Mouse (Mus musculus) erythroblast, adult 5-6 weeks (primary cell): ENCODE data around the gene Gm5294. TPM values are rescaled to one million over a fixed set of nuclear protein-coding genes. Genes with fewer than 3 reads are reported as not detected.

Experiments
- ATAC-seq: replicated peaks from 2 replicates; pipeline ENCODE4 v1.8.0; 2016; ENCODE audit warnings: moderate number of reproducible peaks, mild to moderate bottlenecking, moderate TSS enrichment, inconsistent platforms; ENCODE audit not compliant: poor library complexity, low FRiP score, severe bottlenecking
- total RNA-seq, 2 experiments: library from RNA; stranded (forward) in 1 of 2; stranded (reverse) in 1 of 2; fragments of 150-400 nt in 1 of 2; fragments of 200-764, 138-1000 nt in 1 of 2; gene quantifications; 2 replicates each; pipeline versions ENCODE4 v1.2.3 to v1.2.4; 2015 to 2017; ENCODE audit warnings: low replicate concordance in 2 of 2

Gene Gm5294
- not detected in 2 replicates for total RNA-seq (2015; ENCODE audit: low replicate concordance)
- not detected in 2 replicates for total RNA-seq (2017; ENCODE audit: low replicate concordance)

DNA sequence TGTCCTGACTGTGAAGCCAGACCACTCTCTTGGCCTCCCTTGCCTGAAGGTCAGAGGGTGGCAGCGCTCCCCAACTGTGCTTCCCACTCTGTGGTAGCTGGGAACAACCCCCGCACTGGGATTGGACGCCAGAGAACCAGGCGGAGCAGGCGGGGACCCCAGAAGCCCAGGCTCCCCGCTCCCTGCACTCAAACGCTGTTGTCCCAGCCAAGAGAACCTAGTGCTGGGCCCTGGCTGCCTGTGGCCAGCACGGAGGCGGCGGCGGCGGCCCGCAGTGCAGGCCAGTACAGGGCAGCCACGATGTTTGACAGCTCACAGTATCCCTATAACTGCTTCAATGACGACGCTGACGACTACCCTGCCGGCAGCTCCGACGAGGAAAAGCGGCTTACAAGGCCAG is at the start of gene Gm5294:
Gm5294 (plus strand) TSS at position 301 of the 400 bp plus-strand sequence.
- ATAC-seq, result no peak

DNA sequence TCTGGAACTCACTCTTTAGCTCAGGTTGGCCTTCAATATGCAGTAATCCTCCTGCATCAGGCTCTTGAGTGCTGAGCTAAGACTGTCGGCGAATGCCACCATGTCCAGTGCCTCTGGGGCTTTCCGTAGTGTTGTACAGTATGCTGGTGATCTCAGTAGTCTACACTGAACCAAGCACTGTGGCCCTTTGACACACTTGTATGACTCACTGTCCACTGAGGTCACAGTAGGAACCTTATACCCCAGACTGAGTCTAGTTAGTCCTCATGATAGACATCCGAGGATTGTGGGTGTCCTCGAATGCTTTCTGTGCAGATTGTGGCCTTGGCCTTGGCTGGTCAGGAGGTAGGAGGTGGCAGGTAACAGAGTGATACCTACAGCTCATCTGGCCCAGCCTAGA is 44.8 kb upstream of the Gm5294 start:
- no peak for ATAC-seq

DNA sequence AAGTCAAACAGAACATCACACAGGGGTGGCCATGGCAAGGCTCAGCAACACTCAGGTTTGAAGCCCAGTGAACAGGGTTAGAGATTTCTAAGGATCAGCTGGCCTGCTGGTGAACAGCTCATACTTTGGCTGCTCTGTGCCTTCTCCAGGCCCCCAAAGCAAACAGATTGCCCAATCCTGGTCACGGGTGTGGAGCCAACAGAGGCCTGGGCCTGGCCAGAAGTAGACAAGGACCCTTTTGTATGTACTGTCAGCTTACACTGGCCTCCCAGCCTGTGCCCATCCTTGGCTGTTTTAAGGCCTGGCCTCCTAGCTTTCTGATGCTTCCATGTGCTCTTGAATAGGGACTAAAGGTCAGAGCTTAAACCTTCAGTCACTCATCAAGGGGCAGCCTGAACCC is 43.5 kb upstream of the Gm5294 start:
- no peak for ATAC-seq

DNA sequence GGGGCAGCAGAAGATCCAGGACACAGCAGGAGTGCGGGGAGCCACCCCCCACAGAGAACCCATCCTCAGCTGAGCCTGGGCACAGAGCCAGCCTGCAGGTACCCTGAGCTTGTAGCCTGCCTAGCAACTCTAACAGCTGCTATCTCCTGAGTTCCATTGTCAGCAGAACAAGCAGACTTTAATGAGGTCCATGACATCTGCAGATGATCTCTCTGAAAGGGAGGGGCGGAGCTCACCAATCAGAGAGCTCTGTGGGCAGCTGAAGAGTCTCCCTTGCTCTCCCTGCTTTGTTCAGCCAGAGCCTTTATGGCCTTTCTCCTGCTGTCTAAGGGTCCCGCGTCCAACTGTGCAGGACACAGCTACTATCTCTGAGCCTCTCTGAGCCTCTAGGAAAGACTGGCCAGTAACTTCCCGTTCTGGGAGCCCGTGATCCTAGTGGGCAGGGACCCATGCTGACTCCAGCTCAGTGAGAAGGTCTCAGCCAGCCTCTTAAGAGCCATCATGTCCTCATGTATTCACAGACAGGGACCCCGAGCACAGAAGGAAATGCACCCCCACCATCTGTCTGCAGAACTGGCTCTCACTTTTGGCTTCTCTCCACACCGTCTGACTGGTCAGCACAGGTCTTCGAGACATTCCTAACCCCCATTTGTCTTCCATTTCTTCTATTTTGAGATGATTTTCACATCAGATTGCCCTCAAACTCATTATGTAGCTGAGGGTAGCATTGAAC is 41.0 kb upstream of the Gm5294 start:
- ATAC-seq, result no peak

DNA sequence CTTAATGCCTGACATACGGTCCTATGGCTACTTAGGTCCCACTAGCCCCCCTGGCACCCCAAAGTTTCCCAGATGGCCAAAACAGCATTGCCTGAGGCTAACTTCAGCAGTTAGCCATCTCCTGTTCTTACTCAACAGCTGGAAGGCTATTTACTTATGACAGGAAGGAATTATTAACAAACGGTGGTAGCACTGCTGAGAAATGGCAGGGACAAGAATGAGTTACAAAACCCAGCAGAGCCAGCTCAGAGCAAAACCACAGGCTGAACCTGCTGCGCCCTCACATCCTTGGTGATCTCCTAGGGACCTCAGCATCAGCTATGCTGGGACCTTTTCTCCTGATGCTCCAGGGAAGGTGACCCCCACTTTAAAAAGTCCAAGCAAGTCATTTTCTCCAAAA is 40.2 kb upstream of the Gm5294 start:
- ATAC-seq, result no peak

DNA sequence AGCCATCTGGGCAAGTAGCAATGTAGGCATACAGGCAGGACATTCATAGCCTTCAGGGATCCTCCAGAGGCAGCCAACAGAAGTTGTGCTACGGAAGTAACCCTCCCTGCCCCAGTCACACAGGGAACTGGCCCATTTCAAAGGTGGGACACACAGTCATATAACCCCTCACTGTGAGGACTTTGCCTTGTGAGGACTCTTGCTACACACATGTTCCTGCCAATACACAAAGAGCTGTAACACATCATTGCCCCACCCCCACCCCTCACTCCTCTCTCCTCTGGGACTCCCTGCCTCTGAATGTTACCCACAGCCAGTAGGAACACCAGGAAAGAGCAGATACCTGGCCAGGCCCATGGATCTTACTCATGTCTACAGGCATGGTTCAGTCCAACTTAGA is 37.2 kb upstream of the Gm5294 start:
- no peak for ATAC-seq

DNA sequence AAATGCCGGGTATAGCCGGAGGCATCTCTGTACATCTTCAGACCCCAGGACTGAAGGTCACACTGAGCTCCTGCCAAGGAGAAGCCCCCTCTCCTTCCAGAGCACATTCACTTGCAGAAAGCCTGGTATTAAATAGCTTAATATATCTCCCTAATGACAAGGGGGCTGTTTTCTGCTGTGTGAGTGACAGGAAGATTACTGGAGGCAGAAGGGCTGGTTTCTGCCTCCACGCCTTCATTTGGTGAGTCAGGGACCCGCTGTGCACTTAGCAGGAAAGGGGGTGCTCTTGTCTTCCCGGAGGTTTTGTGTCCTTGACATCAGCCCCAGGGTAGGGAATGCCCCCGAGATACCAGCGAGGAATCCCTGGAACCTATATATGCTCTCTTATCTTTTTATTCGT is 36.7 kb upstream of the Gm5294 start:
- no peak for ATAC-seq

DNA sequence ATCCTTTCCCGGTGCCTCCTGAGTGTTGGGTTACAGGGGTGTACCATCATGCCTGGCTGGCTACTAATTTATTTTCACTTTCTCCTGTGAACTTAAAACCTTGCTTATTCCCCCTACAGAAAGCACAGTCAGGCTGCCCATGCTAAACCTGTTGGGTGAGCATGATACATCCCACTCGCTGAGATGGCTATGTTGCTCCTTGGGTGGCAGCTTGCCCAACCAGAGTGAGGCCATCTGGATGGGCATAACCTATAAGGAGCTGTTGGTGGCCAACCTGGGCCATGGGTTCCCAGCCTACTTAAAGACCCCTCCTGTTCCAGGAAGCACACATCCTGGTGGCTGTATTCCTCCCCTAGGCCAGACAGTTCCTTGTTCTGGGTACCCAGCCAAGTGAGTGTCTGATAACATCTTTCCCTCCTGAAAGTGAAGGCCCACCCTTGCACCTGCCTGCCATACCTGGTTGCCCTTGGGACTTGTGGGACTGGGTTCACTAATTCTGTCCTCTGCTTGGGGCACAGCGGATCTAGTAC is 33.8 kb upstream of the Gm5294 start:
- no peak for ATAC-seq

DNA sequence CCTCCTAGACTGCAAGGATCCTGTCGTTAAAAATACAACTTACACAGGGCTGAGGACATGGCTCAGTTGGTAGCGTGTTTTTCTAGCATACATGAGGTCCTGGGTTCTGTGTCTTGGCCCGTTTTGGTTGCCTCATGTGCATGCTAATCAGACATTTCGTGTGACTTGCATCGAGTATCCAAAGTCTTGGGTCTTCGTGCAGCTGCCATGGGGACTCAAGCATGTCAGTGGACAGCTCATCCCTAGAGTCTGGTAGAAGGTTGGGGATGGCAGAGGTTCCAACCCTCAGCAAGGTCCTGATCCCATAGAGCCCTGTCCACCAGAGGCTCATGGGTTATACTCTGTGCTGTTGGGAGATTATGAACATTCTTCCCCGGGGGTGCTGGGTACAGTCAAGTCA is 32.2 kb upstream of the Gm5294 start:
- ATAC-seq, result no peak

DNA sequence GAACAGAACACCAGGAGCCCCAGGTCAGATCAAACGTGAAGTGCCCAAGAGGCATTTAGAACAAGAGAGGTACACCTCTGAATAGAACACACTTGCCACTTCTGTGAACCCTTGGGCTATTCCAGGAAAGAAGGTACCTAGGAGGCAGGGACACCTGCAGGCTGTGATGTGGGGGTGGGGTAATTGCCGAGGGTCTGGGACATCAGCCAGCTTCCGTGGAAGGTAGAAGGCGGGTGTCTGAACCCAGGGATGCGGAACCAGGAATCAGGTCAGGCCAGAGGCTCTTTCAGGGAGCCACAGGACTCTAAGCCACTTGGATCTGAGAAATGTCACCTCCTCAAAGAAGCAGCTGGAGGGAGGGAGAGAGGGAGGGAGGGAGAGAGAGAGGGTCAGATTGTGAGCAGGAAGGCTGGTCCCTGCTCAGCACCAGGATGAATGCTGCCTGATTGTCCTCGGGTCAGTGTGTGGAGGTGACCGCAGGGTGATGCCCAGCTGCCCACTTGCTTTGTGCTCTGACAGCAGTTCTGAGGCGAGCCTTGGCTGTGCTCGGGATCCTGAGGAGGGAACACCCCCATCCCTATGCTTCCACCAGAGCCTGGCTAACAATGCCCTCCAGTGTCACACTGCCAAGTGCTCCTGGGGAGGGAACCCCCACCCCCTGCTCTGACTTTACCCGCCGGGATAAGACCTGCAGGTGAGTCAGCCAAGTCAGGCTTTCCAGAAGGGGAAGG is 31.2 kb upstream of the Gm5294 start:
- ATAC-seq, result no peak

DNA sequence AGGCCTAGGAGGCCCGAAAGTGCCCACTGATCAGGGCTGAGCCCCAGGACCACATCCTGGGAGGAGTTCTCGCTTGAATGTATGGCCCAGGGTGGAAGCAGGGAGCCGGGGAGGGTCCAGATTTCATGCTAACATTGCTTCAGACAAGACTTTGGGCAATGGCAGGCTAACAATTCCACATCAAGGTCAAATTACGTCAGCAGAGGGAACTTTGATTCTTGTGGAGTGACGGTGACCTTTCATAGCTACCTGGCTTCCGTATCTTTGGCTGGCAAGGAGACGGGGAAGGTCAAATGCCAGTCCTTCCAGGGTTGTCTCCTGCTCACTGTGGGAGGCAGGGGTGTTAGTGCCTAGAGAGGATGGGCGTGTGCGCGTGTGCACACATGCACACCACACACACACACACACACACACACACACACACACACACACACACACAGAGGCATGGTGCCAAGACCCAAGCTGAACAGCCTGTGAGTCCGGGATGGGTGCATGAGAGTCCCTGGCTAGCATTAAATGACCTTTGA is 28.9 kb upstream of the Gm5294 start:
- no peak for ATAC-seq

DNA sequence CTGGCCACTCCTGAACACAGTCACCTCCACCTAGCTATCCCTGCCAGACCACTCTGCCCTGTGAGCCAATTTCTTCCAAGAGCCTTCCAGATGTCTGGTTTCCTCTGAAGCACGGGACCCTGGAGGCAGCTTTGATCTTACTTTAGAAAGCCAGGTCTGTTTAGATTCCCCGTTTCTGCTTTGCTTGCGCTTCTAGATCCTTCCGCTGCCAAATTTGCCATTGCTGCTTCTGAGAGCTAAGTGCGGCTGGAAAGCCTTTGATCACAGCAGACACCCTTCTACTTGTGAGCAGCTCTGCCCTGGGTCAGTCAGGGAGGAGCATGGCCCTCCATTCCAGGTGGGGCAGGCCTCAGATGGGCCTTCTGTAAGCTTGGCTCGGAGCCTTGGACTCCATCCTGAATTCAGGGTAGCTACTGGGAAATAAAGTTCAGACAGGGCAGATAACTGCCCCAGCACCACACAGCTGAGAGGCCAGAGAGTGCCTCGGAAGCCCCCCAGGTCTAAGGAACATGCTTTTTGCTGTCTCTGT is 18.2 kb upstream of the Gm5294 start:
- ATAC-seq, result no peak

DNA sequence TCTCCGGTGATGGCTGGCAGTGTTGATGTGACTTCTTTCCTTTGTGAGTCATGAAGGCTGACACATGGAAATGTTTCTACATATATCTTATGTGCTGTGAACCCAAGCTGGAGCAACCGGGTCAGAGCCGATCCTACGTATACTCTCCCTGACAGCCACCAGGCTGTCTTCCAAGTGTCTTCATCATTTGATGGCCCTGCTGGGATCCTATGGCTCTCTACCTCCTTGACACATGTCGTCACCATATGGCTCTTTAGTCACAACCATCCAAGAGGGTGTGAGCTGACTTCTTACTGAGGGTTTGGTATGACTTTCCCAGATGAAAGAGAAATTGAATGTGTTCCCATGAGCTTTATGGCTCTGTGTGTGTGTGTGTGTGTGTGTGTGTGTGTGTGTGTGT is 15.6 kb upstream of the Gm5294 start:
- ATAC-seq, result no peak

DNA sequence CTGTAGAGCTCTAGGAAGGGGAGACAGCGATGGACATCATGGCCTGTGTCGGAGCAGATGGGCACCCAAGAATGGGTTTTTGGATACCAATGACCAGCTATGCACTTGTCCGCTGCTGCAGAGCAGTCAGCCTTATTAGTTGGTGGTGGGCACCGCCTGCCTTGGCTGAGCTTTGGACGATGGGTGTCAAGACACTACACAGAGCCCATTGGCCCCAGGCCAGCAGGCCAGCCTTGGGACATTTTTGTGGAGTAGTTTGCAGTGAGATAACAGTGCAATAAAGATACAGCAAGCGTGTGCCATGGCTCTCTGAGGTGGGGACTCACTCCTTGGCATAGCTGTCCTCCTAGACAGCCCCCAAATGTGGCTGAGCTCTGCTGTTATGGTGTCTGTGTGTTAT is 10.1 kb upstream of the Gm5294 start:
- no peak for ATAC-seq

DNA sequence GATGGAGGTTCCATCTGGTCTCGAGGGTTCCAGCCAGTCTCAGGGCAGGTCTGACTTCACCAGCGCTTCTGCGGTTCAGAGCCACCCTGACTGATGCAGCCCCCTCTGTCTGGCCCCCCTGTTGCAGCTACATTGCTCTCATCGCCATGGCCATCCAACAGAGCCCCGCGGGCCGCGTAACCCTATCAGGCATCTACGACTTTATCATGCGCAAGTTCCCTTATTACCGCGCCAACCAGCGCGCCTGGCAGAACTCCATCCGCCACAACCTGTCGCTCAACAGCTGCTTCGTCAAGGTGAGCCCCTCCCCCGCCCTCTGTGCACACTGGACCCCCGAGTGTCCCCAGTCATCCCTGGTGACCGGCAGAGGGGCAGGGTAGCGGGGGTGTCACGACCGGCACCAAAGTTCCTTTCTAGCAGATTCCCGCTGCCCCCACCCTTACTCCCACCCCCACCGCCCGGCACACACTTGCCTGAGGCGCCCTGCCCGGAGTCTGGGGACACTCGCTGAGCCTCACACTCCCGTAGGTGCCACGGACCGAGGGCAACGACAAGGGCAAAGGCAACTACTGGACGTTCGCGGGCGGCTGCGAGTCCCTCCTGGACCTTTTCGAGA is 945 bp downstream of the Gm5294 start:
- ATAC-seq, result no peak

DNA sequence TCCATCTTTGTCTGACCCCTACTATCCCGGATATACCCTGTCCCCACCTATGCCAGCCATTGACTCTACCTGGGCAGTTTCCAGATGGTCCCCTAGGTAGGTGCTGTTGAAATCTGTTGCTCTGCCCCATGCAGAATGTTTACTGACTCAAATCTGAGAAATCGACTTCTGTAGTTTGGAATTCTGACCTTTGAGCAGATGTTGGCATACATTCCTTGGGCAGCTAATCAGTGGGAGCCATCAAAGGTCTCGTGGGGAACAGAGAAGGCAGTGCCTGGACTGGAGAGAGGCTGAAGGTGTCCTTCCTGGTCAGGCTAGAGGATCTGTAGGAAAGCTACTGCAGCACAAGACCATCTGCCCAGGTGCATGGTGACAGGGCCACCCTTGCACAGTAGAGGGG is 5.2 kb downstream of the Gm5294 start:
- ATAC-seq, result no peak

DNA sequence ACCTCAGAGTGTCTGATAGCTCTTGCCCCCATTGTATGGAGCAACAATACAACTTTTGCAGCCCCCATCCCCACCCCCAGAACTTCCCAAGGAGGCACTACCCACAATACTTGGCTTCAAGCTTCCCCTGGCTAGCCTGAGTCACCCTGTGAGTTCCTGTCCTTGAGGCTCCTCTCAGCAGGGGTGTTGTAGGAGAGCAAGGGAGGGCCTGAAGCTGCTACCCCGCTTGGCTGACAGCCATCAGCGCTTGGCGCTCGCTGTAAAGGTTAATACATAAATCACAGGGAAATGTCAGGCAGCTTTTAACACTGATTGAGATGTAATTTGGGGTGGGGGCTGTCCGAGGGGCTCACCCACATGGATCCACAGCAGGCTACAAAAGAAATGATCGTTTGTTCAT is 13.5 kb downstream of the Gm5294 start:
- ATAC-seq, result no peak

DNA sequence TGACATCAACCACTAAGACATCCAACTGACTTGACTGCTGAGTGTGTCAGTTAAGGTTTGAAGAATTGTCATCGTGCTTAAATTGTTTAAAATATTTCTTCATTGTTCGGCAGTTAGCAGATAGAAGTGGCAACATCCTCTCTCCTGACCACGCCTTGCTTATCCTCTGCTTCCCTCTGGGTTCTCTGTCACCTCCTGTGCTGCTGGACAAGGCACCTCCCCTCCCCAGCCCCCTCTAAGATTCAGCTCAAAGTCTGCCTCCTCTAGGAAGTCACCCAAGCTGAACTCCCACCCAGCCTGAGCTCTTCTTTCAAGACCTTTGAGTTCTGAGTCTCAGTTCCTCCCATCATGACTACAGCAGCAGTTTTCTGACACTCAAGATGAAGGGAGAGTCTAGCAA is 15.0 kb downstream of the Gm5294 start:
- no peak for ATAC-seq

DNA sequence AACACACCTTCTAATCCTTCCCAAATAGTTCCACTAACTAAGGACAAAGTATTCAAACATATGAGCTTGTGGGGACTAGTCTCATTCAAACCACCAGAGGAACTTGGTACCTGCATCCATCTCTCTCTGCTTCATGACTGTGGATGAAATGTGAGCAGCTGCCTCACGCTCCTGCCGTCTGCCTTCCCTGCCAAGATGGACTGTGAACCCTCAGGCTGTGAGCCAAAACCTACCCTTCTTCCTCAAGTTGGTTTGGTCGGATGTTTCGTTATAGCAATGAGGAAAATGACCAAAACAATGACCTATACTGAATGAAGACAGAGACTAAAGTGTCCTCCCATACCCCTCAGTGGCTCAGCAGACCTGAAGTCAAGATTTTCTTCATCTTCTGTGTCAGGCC is 21.1 kb downstream of the Gm5294 start:
- ATAC-seq, result no peak

DNA sequence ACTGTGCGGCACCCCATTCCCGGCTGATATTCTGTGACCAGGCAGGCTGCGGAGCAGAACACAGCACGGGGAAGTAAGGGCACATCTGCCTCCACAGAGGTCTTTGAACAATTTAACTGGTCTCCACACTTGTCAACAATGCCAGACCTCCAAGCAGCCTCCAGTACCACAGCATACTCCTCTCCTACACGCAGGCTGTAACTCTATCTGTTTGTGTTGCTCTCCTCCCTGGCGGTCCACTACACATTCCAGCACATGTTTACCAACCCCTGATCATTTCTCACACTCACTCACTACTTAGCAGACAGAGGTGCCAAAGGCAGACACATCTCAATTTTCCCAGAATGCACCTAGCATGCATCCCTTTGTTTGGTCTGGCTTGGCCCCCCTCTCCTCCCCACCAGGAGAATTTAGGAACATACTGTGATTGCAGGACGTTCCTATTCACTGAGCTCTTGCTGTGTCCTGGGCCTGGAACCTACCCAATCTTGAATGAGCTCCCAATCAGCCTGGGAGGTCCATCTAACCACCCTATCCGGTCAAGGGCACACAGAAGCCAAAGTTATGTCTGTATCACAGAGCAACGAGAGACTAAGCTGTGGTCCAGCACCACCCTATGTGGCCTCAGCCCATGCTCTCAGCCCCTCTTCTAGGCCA is 23.4 kb downstream of the Gm5294 start:
- ATAC-seq, result no peak
